Mouse (Mus musculus) bone marrow macrophage, adult 2 months (primary cell): ENCODE results near the gene Pcdh17. TPM values are rescaled to one million over a fixed set of nuclear protein-coding genes. Genes with fewer than 3 reads are reported as not detected.

ENCODE experiments used
- H3K27ac ChIP-seq: 2 replicates; pipeline ENCODE4 v1.5.1; 2012; ENCODE audit warnings: low read depth, low read length; ENCODE audit not compliant: insufficient read depth
- H3K4me1 ChIP-seq: 2 replicates; pipeline ENCODE4 v1.6.1; 2012; ENCODE audit warnings: low read length; ENCODE audit not compliant: control insufficient read depth, insufficient read depth
- H3K4me3 ChIP-seq: 2 replicates; pipeline ENCODE4 v1.5.1; 2012; ENCODE audit warnings: mild to moderate bottlenecking, low read length, moderate library complexity; ENCODE audit not compliant: insufficient read depth
- CTCF ChIP-seq: IDR thresholded peaks from 2 replicates; pipeline ENCODE4 v1.5.1; 2012; ENCODE audit warnings: low read depth, mild to moderate bottlenecking, low read length, moderate library complexity
- POLR2A ChIP-seq: IDR thresholded peaks from 2 replicates; pipeline ENCODE4 v1.6.1; 2012; ENCODE audit warnings: mild to moderate bottlenecking, low read depth, low read length, borderline replicate concordance
- polyA plus RNA-seq: library from polyadenylated mRNA; stranded (reverse); fragments of >200 nt; gene quantifications from 2 replicates; pipeline ENCODE4 v1.2.4, GENCODE M21; 2012; ENCODE audit not compliant: missing spikeins, insufficient read depth, insufficient read length

Pcdh17 gene
- polyA plus RNA-seq, 1 experiment, result not detected

DNA sequence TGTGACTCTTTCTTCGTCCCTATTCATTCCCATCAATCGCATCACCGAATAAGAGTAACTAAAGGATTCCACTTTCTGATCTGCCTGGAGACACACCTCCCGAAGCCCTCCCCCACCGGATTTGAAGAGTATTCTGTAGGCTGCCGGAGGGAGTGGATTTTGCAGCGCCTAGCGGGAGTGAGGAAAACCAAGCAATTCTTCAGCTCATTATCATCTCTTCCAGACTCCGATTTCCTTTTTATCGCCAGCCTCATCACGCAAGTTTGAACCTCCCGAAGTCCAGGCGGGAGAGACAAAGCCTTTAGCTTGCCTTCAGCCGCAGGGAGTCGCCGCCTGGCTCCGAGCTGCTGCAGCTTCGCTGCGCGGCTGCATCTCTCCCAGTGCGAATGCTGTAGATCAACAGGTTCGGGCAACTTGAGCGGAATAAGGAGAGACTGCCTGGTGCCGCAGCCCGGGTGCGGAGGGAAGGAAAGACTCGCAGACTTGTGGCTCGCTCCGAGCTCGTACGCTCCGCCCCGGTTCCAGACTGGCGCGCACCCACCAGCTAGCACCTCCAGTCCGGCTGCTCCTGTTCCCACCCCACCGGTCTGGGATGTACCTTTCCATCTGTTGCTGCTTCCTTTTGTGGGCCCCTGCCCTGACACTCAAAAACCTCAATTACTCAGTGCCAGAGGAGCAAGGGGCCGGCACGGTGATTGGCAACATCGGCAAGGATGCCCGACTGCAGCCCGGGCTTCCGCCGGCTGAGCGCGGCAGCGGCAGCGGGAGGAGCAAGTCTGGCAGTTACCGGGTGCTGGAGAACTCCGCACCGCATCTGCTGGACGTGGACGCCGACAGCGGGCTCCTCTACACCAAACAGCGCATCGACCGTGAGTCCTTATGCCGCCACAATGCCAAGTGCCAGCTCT, 2.4 kb downstream of the Pcdh17 start:
- TF ChIP-seq CTCF (no peak), POLR2A (no peak)
- H3K4me3 ChIP-seq, result no peak overlapping the region

DNA sequence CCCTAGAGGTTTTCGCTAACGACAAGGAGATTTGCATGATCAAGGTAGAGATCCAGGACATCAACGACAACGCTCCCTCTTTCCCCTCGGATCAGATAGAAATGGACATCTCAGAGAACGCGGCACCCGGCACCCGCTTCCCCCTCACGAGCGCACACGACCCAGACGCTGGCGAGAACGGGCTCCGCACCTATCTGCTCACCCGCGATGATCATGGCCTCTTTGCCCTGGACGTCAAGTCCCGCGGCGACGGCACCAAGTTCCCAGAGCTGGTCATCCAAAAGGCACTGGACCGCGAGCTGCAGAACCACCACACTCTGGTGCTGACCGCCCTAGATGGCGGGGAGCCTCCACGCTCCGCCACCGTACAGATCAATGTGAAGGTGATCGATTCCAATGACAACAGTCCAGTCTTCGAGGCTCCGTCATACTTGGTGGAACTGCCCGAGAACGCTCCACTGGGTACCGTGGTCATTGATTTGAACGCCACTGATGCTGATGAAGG, 3.1 kb downstream of the Pcdh17 start:
- no peak overlapping the region for H3K4me3 ChIP-seq
- TF ChIP-seq POLR2A, result no peak
- TF ChIP-seq CTCF, result no peak
- no peaks in the 10 kb centered on the region for H3K4me1 ChIP-seq
- no peak overlapping the region for H3K27ac ChIP-seq

More for the DNA sequence above, 2.4 kb downstream of the Pcdh17 start:
- Histone ChIP-seq H3K27ac (no peak overlapping the region), H3K4me1 (no peaks in the 10 kb centered on the region)

DNA sequence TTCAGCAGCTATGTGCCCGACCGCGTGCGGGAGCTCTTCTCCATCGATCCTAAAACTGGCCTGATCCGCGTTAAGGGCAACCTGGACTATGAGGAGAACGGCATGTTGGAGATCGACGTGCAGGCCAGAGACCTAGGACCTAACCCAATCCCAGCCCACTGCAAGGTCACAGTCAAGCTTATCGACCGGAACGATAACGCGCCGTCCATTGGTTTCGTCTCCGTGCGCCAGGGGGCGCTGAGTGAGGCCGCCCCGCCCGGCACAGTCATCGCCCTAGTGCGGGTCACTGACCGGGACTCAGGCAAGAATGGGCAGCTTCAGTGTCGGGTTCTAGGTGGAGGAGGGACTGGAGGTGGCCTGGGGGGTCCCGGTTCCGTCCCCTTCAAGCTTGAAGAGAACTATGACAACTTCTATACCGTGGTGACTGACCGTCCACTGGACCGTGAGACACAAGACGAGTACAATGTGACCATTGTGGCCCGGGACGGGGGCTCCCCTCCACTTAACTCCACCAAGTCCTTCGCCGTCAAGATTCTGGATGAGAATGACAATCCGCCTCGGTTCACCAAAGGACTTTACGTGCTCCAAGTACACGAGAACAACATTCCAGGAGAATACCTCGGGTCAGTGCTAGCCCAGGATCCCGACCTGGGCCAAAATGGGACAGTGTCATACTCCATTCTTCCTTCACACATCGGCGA, 3.7 kb downstream of the Pcdh17 start:
- TF ChIP-seq CTCF (no peak), POLR2A (no peak)
- Histone ChIP-seq H3K4me1 (no peaks in the 10 kb centered on the region), H3K4me3 (no peak overlapping the region), H3K27ac (no peak overlapping the region)

DNA sequence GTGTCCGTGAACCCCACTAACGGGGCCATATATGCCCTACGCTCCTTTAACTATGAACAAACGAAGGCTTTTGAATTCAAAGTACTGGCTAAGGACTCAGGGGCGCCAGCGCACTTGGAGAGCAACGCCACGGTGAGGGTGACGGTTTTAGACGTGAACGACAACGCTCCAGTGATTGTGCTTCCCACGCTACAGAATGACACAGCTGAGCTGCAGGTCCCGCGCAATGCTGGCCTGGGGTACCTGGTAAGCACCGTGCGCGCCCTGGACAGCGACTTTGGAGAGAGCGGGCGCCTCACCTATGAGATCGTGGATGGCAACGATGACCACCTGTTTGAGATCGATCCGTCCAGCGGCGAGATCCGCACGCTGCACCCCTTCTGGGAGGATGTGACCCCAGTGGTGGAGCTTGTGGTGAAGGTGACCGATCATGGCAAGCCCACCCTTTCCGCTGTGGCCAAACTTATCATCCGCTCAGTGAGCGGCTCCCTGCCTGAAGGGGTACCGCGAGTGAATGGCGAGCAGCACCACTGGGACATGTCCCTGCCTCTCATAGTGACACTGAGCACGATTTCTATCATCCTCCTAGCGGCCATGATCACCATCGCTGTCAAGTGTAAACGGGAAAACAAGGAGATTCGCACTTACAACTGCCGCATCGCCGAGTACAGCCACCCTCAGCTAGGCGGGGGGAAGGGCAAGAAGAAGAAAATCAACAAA, 4.5 kb downstream of the Pcdh17 start:
- TF ChIP-seq POLR2A (no peak), CTCF (no peak)
- Histone ChIP-seq H3K4me1 (no peaks in the 10 kb centered on the region), H3K4me3 (no peak overlapping the region), H3K27ac (no peak overlapping the region)

DNA sequence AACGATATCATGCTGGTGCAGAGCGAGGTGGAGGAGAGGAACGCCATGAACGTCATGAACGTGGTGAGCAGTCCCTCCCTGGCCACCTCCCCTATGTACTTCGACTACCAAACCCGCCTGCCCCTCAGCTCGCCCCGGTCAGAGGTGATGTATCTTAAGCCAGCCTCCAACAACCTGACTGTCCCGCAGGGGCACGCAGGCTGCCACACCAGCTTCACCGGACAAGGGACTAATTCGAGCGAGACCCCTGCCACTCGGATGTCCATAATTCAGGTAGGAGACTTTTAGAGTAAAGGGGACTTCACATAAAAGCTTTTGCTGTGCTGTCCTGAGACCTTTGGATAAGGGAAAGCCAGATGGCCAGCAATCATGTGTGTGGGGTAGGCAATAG, 5.0 kb downstream of the Pcdh17 start:
- Histone ChIP-seq H3K27ac (no peak overlapping the region), H3K4me1 (no peaks in the 10 kb centered on the region), H3K4me3 (no peak overlapping the region)
- TF ChIP-seq CTCF (no peak), POLR2A (no peak)

DNA sequence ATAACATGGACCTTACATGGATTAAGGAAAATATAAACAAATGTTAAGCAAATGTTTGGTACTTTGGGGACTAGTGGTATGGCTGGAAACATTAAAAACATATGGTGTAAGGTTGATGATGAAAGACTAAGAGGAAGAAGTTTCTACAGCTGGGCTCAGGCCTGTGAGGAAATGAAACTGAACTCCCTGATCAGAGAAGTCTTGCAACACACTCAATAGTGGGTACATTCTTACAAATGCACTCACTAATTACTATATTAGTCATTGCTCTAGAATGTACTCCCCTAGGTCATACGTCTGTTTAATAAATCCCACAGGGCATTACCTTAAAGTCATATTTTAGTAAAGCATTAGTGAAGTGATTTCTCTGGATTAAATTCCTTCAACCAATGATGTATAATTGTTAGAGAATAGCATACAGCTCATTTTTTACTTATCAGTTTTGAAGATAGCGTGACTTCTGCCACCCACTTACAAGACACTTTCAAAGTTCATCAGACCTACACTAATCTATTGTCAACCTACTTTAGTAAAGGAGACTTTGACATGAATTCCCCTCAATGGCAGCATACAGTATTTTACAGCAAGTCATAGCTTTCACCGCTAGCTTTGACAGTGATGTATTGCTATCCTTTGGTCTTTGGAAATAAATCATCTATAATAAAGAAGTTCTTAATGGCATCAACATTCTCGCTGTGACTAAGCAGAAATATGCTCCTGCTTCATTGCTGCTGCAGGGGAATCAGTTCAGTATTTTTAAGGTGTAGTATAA, 10.9 kb downstream of the Pcdh17 start:
- Histone ChIP-seq H3K27ac (no peak overlapping the region), H3K4me1 (no peaks in the 10 kb centered on the region), H3K4me3 (no peak overlapping the region)
- TF ChIP-seq POLR2A (no peak), CTCF (no peak)

DNA sequence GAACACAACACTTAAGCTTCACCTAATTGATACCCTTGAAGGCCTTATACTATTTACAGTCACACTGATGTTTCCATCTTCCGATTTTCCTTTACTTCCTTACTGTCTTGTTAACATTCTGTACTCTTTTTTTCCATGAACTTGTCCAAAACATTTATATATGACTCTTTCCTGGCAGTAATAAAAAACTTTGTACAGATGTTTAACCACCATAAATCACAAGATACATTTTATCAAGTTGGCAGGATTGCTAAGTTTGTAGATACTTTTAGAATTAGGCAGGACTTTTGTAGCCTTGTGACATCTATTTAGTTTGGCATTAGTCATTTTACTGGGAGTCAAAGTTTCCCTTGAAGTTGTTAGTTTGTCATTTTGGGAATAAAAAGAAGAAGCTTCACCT, 32.1 kb downstream of the Pcdh17 start:
- TF ChIP-seq POLR2A, result no peak
- no peak for TF ChIP-seq CTCF
- Histone ChIP-seq H3K4me3 (no peak overlapping the region), H3K4me1 (no peaks in the 10 kb centered on the region), H3K27ac (no peak overlapping the region)

DNA sequence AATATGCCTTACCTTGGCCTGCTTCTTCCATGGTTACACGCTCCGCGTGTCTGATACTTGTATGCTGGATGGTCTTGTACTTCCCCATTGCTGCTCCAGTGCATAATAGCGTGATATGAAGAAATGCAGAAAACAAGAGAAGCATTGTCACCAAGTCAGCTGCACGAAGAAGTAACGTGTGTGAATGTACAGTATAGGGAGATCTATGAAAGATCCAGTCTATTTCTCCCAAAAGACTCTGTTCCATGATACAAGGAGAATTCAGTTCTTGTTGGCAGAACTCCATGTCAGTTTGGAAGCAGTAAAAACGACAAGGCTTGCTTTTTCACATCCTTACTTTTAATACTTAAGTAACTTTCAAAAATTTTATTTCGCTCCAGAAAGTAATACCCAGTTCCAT, 33.0 kb downstream of the Pcdh17 start:
- H3K4me1 ChIP-seq, result no peaks in the 10 kb centered on the region
- no peak for TF ChIP-seq CTCF
- no peak for TF ChIP-seq POLR2A
- H3K4me3 ChIP-seq, result no peak overlapping the region
- H3K27ac ChIP-seq, result no peak overlapping the region

DNA sequence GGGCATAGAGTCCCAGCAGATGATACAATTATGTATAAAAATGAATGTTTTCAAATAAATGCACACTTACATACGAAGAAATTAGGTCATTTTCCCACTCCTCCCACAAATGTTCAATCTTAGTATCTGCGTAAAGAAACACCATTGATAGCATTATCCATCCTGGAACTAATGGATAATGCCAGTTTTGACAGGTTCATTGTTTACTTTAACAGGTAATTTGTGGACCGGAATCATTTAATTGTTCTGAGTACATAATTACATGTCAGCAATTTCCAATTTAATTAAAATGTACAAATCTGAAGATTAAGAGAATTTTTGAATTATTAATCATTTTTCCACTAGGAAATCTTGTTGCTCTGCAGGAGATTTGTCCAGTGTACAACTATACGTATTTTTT, 33.5 kb downstream of the Pcdh17 start:
- Histone ChIP-seq H3K27ac (no peak overlapping the region), H3K4me1 (no peaks in the 10 kb centered on the region), H3K4me3 (no peak overlapping the region)
- no peak for TF ChIP-seq CTCF
- TF ChIP-seq POLR2A, result no peak
